Mouse (Mus musculus): ENCODE measurements at regions not wholly inside any gene's neighbourhood (a gene's known extent, or its start where the extent isn't known, plus 50 kb on each side); places are given as distances from the start of the nearest gene placed in this dataset.
A peak's percentile ranks its signal among the peaks of the same experiment; 100 is the strongest.

DNA sequence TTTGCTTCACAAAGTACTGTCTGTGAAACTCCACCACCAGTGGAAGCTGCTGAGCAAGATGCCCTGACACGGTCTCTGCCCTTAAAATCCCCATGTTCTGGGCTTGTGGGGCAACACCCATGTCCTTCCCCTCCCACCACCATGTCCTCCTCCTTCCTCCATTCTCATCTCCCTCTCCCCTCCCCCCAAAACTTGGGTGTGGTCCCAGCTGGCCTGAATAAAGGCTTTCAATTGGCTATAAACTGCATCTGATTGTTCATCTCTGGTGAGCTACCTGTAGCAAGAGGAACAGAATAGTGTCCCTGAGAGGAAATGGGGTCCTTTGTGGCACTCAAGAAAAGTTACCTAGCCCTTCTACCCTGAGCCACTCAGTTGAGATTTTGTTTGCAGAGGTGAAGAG is 91.8 kb downstream of the Slc16a9 start:
- no peak for DNase-seq (ENCODE audit: low read depth, low spot score)

DNA sequence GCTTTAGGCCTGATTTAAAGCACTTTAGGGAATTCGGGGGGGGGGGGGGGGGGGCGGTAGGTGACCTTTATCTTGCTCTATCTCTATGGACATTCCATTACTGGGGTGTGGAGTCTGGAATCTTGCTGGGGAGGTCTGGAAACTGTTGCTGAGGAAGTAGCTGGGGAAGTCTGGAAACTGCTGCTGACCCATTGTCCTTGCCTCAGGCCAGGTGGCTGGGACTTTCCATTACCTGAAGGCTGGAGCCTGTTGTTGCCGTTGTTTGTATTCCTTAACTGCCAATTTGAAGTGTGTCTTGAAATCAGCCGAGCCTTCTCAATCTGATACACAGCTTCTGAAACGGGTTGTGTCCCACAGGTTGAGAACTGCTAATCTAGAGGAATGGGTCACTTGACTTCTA is 80.9 kb upstream of the Fam13c start:
- DNase-seq (ENCODE audit: low read depth, low spot score) = no peak

GRCm38 (mm10) chr10:70359834-70360233 is 80.4 kb upstream of the Fam13c start:
- no peak for DNase-seq (ENCODE audit: low read depth, low spot score)

- DNase-seq (ENCODE audit: low read depth, low spot score) = peak; percentile 34
Observed at GRCm38 (mm10) chr10:70363054-70363453, 77.2 kb upstream of the Fam13c start.

DNA sequence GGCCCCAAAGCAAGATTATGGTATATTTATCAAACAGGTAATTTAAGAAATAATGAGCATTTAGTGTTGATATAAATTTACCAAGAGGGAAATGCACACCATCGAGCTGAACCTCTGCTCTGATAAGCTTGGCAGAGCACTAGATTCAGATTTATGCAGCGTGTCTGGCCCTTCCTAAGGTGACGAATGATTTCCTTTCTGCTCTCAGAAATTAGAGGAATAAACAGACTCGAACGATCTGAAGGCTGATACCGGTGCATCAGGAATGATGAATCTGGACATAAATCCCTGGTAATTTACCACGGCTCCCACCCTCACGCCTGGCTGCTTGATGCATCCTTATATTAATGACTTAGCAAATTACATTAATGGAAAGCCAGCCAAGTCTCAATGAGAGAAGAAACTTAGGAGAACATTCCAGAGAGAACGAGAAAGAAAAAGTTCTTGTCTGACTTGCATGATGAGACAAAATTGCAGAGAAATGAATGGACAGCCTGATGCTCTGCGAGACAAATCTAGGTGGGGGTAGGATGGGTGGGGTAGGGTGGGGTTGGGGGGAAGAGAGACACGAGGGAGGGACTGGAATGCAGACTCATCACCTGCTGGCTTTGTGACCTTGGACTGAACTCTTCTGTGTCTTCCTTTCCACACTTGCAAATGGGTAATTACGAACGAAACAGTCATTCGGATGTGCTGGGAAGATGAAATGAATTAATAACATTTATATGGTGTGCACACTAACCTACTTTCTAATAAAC is 75.9 kb upstream of the Fam13c start:
- no peak for DNase-seq (ENCODE audit: low read depth, low spot score)

DNA sequence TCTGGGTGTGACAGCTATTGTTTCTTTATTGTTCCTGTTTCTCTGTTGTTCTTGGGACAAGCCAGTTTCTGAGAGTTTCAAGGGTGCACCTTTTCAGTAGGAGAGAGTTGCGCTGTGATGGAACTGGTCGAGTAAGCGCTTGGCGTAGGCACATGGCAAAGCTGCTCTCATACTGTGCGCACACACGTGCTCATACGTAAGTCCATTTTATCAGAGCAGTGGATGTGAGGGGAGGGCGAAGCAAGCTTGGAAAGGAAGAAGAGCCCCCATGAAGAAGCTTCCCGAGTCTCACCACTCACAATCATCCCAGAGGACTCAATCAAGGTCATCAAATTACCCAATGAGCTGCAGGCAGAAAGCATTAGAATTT is 75.3 kb upstream of the Fam13c start:
- no peak for DNase-seq (ENCODE audit: low read depth, low spot score)

- no peak for DNase-seq (ENCODE audit: low read depth, low spot score)
Observed at GRCm38 (mm10) chr10:70365504-70365903, 74.8 kb upstream of the Fam13c start.

DNA sequence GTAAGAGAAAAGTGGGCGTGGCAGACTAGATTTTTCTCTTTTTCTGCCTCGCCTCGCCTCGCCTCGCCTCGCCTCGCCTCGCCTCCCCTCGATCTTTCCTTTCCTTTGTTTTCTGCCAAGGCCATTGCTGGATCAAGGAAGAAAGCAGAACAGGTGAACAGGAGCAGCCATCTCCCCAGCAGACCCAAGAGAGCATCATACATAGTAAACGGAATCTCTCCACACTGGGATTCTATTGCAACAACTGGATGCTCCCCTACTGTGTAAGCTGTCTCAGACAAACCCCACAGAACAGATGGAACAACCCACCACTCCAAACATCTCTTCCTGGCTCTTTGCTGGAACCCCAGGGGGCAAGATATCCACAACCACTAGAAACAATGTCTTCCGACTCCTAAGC is 72.4 kb upstream of the Fam13c start:
- no peak for DNase-seq (ENCODE audit: low read depth, low spot score)

GRCm38 (mm10) chr10:70368685-70369084 is 71.6 kb upstream of the Fam13c start:
- peak; percentile 39 for DNase-seq (ENCODE audit: low read depth, low spot score)

GRCm38 (mm10) chr10:70372411-70373136 is 67.7 kb upstream of the Fam13c start:
- no peak for DNase-seq (ENCODE audit: low read depth, low spot score)

- no peak for DNase-seq (ENCODE audit: low read depth, low spot score)
Observed at GRCm38 (mm10) chr10:70373207-70373606, 67.1 kb upstream of the Fam13c start.

DNA sequence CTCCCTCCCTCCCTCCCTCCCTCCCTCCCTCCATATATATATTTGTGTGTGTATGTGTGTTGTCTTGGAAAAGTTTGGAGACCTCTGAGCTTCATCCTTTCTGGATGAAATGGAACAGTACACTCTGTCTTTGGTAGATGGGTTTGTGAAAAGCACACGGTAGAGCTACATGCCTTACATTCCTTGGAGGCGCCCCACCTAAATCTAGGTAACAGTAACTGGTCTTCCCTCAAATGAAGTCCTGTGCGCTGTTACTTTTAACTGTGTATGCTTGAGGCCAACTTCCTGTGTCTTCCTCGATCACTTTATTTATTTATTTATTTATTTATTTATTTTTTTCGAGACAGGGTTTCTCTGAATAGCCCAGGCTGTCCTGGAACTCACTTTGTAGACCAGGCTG is 66.4 kb upstream of the Fam13c start:
- DNase-seq (ENCODE audit: low read depth, low spot score) = no peak

DNA sequence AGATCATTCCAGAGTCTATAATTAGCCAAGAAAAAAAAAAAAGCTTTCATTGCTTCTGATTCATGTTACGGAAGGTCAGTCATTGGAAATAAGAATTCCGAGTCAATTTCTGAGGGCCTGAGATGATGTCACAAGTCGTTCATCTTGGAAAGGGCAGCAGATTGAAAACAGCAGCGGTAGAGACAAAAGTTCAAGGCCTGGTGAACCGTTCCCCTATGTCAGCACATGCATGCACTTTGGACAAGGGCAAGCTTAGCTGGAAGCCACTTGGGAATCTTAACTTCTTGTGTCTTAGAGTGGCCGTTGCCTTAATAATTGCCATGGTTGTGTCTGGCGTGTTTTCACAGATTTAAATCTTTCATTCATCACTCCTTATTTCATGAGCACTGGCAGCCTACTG is 65.6 kb upstream of the Fam13c start:
- DNase-seq (ENCODE audit: low read depth, low spot score) = no peak

DNA sequence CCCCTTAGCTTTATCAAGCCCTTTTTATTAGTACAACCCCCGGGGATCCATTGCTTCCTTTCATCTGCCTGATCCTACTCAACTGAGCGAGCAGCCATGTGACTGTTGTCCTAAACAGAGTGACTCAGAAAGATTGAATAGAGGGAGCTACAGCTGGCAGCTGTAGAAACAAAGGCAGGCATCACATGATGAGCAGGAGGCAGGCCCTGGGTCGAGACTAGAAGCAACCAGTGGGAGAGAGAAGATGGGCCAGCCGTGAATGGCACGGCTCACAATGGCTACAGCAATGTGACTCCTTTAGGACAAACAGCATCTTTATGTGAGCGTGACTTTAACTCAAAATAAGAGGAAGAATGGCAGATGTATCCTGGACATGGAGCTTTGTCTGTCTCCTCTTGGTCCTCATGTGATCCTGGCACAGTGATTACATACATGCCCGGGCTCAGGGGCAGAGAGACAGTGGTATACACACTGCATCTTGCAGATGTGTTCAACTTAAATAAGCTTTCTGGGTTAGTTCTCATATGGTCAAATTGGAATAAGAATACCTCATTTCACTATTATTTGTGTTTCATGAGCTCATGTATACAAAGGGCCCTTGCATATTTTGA is 60.1 kb upstream of the Fam13c start:
- DNase-seq (ENCODE audit: low read depth, low spot score) = no peak

- no peak for DNase-seq (ENCODE audit: low read depth, low spot score)
Observed at GRCm38 (mm10) chr10:70384689-70385088, 55.6 kb upstream of the Fam13c start.

GRCm38 (mm10) chr10:70387729-70388128 is 52.6 kb upstream of the Fam13c start:
- no peak for DNase-seq (ENCODE audit: low read depth, low spot score)
